Mouse (Mus musculus) spleen, postnatal 14 days (tissue): ENCODE results near the gene Foxm1.
A peak's percentile ranks its signal among the peaks of the same experiment; 100 is the strongest.

Source experiments
- DNase-seq, 2 experiments: peaks; one replicate each; pipeline ENCODE4 v3.0.0; 2021 to 2022; ENCODE audit warnings: low spot score in 2 of 2

Gene Foxm1

DNA sequence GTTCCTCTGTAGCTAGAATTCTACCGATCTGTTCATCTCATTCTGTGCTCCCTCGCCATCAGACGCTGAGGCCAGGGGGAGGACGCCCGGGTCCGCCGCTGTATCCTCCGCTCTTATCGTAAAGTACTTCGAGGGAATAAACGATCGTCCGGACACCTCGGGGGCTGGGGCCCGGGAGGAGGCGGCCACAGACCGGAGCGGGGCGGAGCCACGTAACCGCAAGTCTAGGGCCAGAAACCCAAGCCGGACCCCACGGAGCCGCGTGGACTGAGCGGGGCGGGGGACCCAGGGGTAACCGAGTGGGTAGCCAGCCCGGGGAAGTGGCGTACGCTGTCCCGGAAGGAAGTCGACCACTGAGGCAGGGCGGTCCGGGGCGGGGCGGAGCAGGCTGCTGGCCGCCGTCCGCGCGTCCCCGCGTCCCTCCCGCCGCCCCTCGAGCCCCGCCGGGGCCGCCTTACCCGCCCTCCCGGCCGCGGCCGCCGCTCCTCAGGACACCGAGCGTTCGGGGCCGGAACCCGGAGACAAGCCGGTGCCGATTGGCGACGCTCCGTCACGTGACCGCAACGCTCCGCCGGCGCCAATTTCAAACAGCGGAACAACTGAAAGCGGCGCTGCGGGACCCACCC is at the start of gene Foxm1, which contains the start of gene Rhno1:
TSS of gene Foxm1 (plus strand) at position 587 of the 626 bp plus-strand sequence.
TSS of gene Rhno1 (minus strand) at position 531 of the 626 bp plus-strand sequence.
- DNase-seq = peak; percentile 76 to 78

DNA sequence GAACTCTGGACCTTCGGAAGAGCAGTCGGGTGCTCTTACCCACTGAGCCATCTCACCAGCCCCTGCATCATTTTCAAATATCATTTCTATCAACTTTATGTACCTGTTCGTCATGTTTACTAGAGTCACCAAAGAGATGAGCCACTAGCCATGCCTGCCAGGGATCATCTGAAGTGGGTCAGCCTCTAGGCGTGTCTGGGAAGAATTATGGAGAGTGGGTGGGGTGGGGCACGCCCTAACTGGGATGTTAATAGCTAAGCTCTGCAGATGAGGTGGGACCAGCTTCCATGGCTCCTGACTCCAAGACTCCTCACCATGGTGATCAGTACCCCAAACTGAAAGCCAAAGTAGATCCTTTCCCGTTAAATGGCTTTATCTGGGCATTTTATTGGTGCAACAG is 48.0 kb upstream of the Foxm1 start:
- DNase-seq = no peak

DNA sequence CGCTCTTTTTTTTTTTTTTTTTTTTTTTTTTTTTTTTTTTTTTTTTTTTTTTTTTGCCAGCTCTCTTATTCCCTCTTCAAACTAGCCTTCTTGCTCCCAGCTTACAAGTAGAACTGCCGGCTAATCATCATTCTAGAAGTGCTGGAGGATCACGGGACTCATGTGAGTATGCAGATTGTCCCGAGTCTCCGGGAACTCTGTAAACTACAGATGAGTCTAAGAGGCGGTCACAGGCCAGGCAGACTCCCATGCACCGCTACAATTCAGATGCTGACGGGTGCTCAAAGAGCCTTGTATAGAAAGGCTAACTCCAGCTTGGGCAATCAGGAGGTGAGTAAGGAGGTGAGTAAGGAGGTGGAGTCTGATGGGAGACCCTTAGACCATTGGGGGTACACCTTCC is 47.2 kb upstream of the Foxm1 start:
- DNase-seq = no peak

DNA sequence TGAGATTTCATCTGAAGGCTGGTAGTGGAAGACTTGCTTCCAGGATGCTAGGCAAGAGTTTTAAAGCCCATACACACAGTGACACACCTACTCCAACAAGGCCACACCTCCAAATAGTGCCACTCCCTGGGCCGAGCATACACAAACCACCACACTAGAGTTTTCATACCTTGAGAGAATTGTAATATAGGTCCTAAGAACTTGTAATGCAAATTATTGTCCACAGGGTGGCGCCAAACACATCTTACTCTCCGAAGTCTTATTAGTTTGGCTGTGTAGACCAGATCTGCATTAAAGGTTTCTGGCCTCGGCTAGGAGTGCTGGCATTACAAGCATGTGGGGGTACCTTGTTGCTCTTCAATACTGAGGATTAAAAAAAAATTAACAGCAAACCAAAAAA is 44.5 kb upstream of the Foxm1 start:
- DNase-seq = peak in 1 of 2 experiments; percentile 30

DNA sequence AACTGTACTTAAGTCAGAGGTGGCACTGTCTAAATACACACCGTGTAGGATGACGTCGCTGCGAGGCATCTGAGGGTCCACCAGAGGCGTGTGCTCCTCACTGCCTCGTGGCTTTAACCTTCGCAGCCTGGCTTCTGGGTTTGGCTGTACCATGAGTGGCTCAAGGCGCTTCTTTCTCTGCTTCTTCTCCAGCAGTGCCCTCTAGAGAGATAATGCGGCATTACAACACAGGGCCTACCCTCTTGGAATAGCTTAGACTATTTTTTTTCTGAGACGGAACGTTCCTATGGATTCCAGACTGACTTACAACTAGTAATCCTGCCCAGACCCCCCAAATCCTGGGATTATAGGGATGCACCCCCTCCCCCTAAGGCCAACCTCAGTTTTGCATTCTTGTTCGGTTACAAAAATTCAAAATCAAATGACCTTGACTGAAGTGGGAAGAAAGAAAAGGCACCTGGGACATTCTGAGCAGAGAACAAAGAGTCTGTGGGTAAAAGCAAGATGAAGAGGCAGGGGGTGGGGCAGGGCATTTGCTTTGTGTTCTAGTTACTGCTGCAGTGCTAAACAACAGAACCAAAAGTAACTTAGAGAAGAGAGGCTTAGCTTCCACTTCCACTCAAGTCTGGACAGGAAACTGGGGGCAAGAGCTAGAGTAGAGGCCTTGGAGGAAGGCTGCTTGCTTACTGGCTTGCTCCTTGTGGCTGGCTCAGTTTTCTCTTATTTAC is 28.2 kb upstream of the Foxm1 start:
- DNase-seq = peak in 1 of 2 experiments; percentile 53

DNA sequence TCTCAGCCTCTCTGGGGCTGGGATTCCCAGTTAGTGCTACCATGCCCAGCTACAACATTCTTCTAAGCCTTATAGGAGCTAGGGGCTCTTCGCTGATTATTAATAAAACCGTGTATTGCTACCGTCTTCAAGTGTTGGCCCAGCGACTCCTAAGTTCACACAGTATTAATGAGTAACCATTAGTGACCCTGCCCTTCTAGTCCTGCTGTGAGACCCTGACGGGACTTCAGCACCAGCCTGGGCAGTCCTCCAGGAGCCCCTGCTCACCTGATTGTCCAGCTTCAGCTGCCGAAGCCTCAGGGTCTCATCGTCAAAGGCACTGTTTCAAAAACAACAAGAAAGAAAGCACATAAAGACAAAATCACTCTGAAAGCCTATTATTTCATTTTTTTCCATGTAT is 25.3 kb upstream of the Foxm1 start:
- DNase-seq = no peak

DNA sequence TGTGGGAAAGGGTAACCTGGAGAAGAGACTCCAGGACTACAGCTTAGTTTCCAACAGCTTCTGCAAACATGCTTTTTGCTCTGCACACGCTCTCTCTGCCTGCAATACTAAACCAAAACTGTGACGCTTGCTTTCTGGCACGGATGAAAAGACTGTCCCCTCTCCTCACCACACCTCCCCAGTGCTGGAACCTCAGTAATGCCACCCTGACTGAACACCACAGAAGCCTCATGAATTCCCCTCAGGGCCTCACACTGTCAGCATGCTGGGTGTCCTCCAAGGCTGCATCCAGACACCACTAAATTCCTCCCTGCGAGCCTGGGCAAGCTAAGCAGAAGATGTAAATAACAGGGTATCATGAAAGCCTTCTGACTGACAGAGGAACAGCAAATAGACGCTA is 23.9 kb upstream of the Foxm1 start:
- DNase-seq = no peak

DNA sequence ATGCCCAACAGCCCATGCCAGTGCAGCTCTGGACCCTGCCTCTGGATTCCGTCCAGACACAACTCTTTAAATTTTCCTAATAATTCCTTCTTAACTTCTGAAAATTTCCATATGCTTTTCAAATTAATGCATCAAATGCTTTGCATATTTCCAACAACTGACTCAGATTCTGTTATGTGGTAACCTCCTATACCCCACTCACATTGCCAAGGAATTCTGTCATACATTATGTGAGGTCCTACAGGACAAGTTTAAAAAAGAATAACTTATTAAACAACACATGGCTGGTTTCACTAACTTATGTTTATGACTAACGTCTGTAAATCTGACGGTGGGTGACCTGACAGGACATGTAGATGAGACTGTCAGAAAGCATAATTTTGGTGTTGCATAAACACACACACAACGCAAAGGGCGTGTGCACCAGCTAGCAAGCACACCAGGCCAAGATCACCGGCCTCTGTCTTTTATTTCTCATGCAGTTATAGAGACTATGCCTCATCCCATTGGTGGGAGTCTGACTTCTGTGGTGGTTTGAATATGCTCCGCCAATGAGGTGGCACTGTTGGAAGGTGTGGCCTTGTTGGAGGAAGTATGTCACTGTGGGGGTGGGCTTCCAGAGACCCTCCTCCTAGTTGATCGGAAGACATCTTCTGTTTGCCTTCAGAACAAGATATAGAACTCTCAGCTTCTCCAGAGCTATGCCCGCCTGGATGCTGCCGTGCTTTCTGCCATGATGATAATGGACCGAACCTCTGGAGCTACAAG is 20.6 kb upstream of the Foxm1 start:
- DNase-seq = no peak

DNA sequence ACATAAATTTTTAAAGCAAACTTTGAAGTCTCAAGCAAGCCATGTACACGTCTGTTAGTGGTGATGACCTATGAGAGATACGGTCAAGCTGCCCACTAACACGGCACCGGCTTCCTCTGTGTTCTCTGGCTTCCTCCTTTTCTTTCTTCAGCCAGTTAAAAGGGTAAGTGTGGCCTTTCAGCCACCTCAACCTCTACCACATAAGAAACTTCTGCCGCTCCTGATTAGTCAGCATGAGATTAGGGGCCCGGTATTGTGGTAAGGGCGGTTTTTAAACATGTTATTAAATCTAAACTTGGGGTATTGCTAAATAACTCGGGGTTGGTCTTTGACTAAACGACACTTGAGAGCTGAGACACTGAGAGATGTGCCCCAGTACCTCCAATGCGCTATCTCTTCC is 17.1 kb upstream of the Foxm1 start:
- DNase-seq = no peak

DNA sequence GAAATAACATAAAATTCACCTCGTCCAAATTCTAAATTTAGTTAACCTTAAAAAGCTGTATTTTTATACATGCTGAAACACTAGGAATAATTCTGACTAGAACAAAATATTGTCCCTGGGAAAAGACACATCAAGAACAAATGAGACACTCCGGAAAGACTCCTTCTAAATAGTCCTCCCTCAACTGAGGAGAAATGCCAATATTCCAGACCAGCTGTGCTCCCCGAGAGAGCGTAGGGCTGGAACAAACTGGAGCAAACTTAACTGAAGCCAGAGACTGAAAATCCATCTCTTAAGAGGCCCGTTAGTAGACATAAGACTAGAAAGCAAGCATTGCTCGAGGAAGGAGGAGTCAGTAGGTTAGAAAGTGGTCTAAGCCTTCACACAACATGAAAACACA is 16.0 kb upstream of the Foxm1 start:
- DNase-seq = no peak

DNA sequence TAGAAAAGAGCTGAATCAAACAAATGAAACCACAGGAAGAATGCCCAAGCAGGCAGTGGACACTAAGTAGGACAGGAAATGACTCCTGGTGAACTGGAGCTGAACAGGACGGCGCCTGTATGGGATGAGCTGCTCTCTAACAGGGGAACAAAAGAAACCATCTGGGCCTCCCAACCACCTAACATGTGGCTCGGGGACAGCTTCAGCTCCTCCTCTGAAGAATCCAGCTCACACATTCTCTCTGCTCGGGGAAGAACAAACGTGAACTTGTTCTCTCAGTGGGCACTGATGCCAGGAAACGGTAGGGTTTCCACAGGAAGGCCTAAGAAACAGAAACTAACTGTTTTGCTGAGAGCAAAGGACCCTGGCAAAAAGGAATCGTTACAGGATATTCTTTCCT is 13.1 kb upstream of the Foxm1 start:
- no peak for DNase-seq

DNA sequence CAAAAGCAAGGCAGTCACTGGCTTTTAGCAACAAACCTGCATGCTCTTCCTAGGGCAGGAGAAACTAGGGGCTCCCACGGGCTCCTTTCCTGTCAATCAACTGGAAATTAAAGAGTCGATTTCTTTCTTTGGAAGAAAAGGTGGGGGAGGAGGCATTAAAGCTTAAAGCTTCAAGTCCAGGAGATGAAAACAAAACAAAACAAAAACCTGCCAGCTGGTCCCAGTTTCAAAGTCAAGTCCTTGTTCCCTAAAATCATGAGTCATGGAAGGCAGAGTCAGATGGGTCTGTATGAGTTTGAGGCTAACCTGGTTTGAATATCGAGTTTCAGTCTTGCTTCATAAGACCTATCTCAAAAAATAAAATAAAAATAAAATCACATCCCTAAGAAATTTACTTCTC is 8.6 kb upstream of the Foxm1 start:
- no peak for DNase-seq

DNA sequence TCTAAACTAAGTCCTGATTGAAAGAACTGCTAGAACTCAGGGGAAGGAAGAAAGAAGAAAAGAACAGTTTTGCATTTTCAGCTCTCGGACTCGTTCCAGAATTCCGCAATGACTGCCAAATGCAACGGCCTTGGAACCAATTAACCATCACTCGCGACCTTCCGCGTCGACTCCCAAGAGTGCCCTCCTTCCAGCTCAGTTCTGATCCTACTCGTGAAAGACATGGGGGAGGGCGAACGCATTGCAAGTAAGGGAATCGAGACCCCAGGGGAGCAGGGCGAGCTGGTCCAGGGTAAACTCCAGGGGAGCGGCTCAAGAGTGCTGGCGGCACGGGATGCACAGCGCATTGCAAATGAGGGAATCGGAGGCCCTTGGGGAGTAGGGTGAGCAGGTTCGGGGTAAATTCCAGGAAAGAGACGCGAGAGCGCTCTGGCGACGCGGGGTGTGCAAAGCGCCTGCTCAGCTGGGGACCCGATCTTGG is 7.5 kb upstream of the Foxm1 start:
- no peak for DNase-seq

DNA sequence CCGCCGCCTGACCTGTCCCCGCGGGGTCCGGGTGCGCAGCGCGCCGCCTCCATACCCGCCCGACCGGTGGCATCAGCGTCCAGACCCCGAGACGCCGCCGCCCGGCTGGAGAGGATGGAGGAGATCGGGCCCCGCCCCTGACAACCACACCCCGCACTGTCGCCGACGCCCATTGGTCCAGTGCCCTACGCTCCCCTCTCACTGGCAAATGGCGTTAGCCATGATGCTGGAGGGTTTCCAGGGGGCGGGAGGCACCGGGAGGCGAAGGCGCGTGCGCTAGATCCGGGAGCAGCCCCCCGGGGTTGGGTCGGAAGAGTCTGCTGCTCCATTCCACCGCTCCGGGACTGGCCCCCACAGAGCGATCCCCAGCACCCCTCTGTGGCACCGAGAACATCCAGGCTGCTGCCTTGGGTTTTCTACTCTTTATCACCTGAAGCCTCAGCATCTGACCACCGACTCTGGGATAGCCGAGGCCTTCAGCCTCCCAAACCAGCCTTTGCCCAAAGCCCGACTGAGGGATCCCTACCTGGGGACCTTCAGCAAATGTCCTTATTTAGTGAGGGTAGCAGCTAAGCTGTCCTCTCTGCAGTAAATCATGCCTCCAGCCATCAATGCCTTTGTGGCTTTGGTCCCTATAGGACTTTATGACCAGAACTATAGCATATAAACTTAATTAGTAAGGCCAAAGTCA is 6.9 kb upstream of the Foxm1 start, which contains the start of gene Tulp3:
TSS of gene Tulp3 (minus strand) at position 126 of the 691 bp plus-strand sequence.
- peak; percentile 75 to 81 for DNase-seq

DNA sequence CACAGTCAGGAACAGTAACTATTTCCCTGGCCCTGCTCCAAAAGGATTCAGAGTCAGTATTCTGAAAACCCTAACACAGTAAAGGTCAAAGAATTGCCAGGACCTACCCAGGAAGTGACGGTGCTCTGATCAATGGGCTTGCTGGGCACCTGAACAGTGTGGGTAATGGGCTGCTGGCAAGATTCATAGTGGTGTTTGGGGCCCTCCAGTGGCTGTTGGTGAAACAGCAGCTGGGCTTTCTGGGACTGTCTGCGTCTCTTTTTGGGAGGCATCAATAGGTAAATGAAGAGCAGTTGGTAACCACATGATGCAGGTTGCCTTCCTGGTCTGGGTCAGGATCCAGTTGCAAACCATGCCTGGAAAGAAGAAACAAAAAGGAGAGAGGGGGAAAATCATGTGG is 3.8 kb upstream of the Foxm1 start:
- DNase-seq = peak; percentile 35 to 54

DNA sequence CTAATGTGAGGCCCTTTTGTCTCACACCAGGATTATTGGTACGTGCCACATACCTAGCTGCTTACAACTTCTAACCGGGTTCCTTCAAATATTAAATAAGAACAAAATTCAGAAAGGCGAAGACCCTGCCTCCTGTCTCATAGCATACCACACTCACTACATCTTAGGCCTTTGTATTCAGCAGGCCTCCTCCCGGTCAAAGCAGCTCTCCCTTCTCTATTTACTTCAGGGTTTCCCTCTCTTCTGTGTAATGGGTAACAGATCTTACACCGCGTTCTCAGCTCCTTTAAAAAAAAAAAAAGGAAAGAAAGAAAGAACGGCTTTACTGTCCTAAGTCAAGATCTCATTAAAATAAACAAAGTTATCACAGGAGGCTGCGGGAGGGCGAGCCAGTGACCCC is 866 bp upstream of the Foxm1 start:
- DNase-seq = no peak

DNA sequence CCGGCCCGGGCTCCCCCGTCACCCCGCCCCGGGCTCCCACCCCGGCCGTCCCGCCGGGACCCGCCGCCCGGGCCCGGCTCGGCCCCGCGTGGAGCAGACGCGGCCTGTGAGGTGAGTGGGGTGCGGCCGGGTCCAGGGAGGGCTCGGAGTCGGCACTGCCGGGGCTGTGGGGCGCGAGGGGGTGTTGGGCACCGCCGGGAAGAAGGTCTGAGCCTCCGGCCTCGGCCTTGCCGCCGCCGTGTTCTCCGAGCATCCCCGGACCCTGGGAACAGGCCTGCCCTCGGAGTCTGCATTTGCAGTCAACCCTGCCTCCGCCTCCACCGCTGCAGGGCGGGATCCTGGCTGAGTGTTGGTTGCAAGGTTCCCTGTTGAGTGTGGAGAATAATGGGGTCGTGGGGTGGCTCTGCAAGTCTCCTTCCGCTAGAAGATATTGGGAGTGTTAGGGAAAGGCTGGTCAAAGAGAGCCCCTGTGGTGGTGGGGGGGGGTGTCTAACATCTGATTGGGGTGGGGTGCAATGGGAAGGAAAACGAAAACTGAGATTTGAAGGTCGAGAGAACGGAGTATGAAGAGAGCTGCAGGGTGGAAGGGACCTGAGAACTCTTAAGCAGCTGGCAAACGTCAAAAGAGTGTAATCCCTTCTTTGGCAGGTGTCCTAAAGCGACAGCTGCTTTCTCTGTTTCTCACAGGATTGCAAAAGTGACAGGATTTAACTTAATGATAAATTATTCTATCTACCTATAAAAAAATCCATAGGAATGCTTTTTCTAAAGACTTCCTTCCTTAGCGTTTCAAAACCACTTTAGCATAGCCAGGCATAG is 449 bp downstream of the Foxm1 start:
- no peak for DNase-seq

DNA sequence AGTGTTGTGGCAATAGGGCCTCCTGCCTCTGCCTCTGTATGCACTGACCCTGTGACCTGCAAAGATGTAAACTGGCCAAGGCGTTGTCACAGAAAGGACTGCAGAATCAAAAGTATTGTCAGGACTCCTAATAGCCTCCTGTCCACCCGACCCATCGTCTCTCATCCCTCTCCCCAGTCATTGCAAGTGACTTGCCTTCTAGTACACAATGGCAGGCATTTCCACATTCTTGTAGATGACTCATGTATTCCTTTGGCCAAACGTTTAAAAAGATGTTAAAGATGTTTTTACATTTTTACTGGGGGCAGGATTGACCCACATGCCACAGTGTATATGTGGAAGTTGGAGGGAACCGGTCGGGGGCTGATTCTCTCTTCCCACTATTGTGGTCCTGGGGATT is 2.0 kb downstream of the Foxm1 start:
- DNase-seq = no peak

DNA sequence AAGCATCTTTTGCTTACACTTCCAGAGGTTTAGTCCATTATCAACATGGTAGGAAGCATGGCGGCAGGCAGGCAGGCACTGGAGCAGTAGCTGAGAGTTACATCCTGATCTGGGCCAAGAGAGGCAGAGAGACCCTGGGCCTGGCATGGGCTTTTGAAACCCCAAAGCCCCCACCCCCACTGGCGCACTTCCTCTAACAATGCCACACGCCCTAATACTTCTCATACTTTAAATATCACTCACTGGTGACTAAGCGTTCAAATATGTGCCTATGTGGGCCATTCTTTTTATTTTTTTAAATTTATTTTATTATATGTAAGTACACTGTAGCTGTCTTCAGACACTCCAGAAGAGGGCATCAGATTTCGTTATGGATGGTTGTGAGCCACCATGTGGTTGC is 3.7 kb downstream of the Foxm1 start:
- no peak for DNase-seq

DNA sequence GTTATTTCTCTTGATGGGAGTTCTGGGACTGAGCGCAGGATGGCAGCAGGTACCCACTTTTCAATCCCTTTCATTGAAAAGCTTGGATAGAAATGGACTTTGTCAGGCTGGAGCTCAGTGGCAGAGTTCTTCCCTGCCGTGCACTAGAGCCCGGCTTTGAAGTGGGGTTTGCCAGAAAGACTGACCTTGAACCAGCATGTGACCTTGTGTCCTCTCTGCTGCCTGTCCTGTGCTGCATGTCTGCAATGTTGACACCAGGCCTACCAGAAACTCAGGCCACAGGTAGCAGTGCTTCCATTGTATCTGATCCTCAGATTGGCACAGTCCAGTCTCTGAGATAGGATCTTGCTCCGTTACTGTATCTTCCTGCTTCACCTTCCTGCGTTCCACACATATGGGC is 7.3 kb downstream of the Foxm1 start:
- no peak for DNase-seq

DNA sequence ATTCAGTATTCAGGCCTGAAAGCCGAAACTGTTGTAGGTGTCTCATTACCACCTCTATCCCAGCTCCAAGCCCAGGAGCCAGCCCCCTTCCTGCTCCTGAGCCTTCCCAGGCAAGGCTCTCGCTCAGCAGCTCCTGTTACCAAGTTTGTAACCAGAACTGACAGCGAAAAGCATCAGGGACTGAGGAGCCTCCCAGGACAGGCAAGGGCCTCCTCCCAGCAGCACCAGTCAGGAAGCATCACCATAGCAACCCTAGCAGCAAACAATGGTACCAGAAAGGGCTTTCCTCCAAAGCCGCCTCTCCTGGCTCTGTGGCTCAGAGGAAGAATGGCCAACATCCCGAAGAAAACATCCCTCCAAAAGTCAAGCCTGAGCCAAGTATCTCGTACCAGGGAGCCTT is 12.4 kb downstream of the Foxm1 start, which contains the start of the genes Tex52 and Gm44596:
TSS of gene Tex52 (plus strand) at position 265 of the 400 bp plus-strand sequence.
TSS of gene Gm44596 (plus strand) at position 312 of the 400 bp plus-strand sequence.
- no peak for DNase-seq
